Mouse (Mus musculus): Measurements from ENCODE around the gene Dusp28.
"Not testable (repeated sequence)": the region's sequence is repeated elsewhere in the genome, so short reads cannot be mapped to it uniquely, and the experiment has no call there.

Dusp28 gene

DNA sequence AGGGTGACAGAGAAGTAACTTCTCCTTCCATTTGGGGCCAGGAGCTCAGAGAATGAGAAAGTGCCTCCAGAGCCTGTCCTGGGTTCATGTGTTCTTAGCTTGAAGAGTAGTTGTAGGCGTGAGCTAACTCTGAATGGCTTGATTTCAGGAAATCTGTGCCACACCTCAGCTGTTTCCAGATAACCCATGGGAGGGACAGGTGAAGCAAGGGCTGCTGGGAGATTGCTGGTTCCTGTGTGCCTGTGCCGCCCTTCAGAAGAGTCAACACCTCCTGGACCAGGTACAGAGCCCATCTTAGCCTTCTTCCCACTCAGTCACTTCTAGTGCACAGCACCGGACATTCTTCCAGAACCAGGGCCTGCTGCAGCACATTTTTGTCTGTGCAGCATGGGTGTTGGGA lies 31.0 kb downstream of the Dusp28 start:
- DNase-seq (ENCODE audit: low read depth, low spot score) = no peak

- DNase-seq (ENCODE audit: low read depth, low spot score) = no peak
Observed at GRCm38 (mm10) chr1:92939746-92940145, 33.0 kb downstream of the Dusp28 start.

- DNase-seq (ENCODE audit: low read depth, low spot score) = no peak
Observed at GRCm38 (mm10) chr1:92943219-92943989, 36.6 kb downstream of the Dusp28 start.

DNA sequence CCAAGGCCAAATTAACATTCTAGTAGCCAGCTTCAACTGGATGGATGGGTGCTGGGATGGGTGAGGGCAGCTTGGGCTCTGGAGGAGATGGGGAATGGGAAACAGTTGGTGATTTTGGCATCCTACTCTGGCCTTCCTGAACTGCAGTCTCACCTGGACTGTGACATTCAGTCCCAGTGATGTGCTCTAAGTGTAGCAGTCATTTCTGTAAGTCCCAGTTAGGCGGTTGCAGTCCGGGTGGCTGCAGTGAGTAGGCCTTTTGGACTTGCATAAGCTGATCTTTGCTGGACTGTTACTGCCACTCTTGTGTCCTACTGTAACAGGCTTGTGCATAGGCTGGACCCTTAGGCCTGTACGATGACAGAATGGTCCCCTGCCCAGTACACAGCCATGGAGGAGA lies 41.2 kb downstream of the Dusp28 start:
- DNase-seq (ENCODE audit: low read depth, low spot score) = no peak

DNA sequence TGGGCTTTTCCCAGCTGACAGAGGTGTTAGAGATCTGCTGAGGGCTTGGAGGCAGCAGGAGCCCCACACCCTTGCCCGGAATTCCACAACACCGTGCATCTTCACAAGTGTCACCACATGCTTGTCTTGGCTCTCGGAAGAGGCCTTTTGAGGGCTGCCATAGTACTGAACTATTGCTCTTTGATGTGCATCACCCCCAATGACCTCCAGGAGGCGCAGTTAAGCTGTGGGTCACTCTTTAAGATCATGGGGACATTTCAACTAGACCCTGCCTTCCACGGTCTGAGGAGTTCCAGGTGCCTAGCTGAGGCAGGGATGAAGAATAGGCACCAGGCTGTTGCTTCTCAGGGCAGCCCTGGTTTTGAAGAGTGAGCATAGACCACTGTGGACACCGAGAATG lies 42.6 kb downstream of the Dusp28 start:
- DNase-seq (ENCODE audit: low read depth, low spot score) = no peak

GRCm38 (mm10) chr1:92950607-92951006 lies 43.8 kb downstream of the Dusp28 start, which contains the start of gene Gpr35:
Gpr35 (plus strand) TSS chr1:92950865.
- DNase-seq (ENCODE audit: low read depth, low spot score) = no peak

- no peak for DNase-seq (ENCODE audit: low read depth, low spot score)
Observed at GRCm38 (mm10) chr1:92953641-92954040, 46.9 kb downstream of the Dusp28 start.

GRCm38 (mm10) chr1:92956571-92957335 lies 50.0 kb downstream of the Dusp28 start:
- not testable (repeated sequence) for DNase-seq (ENCODE audit: low read depth, low spot score)

All from WW6 (cell line).